Mouse (Mus musculus): Measurements from ENCODE around the gene Bag5.
A peak's percentile ranks its signal among the peaks of the same experiment; 100 is the strongest.
"Not testable (repeated sequence)": the region's sequence is repeated elsewhere in the genome, so short reads cannot be mapped to it uniquely, and the experiment has no call there.

The Bag5 gene

DNA sequence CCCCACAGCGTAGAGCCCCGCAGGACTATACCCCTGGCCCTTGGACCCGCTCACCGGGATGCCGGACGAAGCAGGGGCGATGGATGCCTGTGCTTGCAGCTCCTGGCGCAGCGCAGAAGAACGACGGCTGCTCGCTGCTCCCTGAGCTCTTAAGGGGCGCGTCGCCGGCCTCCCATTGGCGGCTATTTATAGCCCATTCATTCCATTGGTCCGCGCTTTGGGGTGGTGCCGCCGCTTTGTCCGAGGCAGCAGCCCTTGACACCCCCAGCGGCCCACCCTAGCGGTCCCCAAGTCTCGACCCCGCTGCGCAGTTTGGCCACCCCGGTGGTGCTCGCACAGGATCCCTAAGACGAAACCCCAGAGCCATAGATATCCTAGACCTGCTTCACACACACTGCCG, 40.9 kb downstream of the Bag5 start, which contains the start of gene Ckb:
Ckb (minus strand) TSS at position 163 of the 400 bp plus-strand sequence.
- peak; percentile 33 to 51 for DNase-seq

DNA sequence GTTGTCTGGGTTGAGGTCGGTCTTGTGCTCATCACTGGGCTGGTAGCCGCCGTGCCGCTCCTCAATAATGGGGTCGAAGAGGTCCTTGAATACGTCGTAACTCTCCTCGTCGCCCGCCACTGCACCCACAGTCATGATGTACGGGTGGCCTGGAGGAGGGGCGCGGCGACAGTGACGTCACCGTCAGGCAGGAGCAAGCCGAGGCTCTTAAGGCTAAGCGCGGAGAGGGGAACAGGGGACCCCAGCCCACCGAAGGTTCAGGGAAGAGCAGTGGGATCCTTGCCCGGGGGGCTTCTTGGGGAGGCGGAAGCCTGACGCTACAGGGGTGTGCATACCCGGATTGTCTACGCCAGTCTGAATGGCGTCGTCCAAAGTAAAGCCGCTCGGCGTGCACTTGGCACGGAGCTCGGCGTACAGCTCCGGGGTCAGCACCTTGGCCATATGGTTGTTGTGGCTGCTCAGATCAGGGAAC, 41.6 kb downstream of the Bag5 start:
- peak; percentile 64 to 70 for DNase-seq

DNA sequence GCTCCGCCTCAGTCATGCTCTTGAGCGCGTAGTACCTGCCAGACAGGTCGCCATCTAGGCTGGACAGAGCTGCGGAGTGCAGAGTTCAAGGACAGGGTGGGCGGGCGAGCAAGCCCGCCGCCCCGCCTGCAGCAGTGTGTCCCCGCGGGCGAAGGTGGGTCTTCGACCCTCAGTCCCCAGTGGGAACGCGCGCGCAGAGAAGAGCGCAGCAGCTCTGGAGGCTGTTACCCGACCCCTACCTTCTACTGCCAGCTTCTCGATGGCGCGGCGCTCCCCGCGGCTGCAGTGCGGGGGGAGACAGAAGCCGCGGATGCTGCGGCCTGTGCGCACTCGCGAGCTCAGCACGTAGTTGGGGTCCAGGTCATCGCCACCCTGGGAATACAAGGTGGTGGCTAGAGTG, 42.1 kb downstream of the Bag5 start:
- no peak for DNase-seq

DNA sequence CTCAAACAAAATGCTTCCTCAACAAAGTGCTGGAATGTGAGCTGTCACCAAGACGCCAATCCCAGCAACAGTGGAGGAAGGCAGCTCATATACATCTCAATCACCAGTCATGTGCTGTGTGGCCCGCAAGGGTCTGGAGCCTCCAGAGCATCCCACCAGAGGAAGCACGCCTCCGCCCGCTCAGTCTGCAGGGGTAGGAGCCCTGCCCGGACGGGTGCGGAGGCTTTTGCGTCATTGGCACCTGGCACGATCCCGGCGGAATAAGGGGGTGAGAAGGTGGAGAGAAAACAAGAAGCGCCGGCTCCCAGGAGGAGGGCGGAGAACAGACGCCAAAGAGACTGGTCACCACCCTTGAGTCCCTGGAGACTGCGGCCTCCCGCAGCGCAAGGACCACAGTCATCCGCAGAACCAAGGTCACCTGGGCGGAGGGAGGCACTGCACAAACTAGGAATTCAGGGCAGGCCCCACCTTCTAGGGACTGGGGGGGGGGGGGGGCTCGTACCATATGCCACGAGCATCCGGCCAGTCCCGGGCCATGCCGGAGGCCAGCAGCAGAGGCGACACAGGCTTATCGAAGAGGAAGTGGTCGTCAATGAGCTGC, 42.6 kb downstream of the Bag5 start:
- no peak for DNase-seq

DNA sequence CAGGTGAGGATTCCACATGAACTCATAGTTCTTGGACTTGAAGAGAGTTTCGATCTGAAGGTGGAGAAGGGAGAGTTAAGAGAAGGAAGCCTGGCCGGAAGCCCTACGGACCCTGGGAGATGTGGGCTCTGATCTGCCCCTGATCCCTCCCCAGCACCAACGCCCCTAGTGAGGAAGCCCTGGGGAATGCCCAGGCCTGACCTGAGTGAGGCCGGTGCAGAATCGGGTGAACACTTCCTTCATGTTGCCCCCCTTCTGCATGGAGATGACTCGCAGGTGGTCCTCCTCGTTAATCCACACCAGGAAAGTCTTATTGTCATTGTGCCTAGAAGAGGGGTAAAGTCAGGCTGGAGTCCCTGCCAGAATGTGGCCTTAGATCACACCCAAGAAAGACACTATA, 43.1 kb downstream of the Bag5 start:
- DNase-seq, result no peak

DNA sequence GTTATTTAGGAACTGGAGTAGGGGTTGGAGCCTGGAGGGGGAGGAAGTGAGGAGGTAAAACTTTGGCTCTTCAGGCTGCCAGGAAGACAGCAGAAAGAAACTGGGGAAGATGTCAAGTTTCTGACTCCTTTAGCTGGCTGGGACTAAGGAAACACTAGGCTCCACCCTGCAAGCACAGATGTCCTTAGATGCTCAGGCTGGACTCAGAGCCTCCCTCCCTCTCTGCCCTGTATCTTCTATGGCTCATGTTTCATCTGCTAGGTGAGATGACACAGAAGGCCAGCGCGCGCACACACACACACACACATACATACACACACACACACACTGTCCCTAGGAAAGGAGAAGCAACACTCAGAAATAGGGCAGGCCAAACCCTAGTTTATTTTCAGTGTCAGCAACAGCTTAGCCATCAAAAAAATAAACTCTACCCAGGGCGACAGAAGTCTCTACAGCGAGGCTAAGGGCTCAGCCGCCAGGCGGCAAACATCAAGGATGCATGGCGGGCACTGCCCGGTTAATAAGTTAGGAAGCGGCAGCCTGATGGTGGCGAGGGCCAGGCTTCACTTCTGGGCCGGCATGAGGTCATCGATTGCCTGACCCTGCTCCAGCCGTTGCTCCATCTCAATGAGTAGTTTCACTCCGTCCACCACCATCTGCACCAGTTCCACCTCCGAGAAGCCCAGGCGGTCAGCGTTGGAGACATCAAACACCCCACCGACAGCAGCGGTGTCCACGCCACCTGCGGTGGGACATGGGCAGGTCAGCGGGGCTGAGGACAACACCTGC, 43.9 kb downstream of the Bag5 start:
- DNase-seq, result no peak

DNA sequence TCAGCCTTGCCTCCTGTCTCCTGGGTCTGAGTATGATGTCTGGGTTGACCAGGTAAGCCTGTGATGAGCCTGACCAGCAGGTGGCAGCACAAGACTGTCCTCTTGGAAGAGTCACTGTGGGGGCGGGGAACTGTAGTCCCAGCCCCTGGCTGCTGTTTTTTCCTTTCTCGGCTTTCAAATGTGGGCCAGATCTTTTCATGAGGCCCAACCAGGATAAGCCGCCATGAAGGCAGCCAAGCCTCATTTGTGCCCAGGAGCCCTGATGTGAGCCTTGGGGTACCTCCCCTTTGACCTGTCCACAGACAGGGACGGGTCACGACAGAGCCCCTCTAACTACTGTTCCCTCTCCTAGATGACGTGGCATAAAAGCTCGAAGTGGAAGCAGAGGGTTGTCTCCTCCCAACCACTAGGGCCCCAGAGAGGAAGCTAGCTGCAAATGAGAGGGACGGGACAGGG, 44.6 kb downstream of the Bag5 start:
- peak; percentile 91 to 96 for DNase-seq

DNA sequence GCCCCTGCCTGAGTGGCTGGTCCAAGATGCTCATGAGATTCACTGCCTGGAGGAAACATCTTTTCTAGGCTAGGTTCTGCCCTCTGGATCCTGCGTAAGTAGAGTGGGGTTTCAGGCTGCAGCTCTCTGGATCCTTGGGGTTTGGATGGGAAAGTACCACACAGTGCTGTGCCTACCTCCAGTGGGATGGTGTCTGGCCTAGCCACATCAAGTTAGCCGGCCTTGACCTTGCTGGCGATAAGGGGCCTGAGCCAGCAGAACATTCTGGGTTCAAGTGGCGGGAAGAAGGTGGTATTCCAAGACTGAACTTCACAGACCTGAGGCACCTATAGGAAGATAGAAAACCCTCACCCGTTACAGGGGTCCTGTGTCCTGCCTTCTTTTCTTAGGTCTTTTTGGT, 45.6 kb downstream of the Bag5 start:
- DNase-seq, result no peak

DNA sequence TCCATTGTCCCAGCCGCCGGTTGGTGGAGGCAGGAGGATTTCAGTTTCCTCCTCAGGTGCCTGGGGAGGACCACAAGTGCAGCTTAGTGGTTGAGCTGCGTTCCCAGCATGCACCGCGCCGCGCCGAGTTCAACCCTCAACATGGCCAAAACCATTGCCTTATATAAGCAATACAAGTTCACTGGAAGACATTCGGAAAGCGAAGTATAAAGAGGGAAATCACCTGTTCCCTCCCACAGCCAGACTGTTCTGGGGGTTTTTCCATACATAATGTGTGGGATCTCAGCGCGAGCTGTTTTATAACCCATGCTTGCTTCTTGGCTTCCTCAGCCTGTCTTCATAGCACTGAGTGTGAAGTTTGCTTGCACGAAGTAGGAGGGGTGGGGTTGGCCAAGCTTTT, 46.7 kb downstream of the Bag5 start:
- DNase-seq, result no peak

DNA sequence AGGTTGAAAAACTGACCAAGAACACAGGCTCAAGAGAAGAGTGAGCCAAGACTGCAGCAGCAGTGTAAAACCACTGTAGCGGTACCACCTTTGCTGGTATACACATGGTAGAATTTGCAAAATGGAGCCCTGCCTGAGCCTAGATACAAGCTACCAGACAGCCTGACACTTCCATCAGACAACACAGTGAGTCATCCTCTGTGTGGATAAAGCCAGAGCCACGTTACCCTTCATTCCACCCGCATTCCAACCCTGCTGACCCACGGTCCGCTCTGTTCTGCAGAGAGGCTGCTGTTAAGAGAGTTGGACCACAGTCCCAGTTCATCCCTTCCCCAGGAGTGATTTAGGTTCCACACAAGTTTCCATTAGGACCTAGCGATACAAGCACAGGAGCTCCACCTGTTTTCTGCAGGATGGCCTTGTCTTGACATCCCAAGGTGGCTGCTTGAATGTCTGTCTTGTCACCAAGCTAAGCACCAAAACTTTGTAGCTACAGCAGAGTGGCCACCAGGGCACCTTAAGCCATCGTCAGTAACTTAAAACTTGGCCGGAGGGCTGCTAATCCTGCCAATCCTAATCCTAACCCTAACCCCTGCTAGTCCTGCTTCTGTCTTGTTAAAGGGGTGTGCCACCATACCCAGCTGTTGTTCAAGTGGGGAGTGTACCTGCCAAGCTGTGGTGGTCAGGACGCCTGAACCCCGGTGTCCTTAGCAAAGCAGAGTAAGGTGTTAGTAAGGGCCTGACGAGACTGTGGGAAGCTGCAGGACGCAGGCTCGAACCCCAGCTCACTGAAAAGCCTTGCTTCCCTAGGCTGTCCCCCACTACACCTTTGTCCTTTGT, 47.8 kb downstream of the Bag5 start:
- no peak for DNase-seq

DNA sequence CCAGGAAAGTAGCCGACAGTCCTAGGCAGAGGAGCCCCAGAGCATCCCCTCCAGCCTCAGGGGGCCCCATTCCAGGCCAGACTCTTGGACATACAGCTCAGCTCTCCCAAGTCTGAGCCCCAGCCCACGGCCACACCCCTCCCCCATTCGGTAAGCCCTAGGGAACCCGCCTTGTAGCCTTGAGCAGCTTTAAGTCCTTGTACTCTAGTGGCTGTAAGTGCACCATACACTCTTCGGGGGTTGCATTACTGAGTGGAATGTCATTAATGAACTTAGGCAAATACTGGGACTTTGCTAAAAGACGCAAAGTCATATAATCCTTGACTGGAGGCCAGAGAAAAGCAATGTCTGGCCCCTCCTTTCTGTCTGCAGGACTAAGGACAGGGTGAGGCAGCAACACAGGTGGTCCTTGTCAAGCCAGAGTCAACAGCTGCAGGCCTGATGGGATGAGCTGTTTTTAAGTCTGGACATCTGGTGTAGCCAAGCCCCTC, 48.9 kb downstream of the Bag5 start:
- DNase-seq, result no peak

DNA sequence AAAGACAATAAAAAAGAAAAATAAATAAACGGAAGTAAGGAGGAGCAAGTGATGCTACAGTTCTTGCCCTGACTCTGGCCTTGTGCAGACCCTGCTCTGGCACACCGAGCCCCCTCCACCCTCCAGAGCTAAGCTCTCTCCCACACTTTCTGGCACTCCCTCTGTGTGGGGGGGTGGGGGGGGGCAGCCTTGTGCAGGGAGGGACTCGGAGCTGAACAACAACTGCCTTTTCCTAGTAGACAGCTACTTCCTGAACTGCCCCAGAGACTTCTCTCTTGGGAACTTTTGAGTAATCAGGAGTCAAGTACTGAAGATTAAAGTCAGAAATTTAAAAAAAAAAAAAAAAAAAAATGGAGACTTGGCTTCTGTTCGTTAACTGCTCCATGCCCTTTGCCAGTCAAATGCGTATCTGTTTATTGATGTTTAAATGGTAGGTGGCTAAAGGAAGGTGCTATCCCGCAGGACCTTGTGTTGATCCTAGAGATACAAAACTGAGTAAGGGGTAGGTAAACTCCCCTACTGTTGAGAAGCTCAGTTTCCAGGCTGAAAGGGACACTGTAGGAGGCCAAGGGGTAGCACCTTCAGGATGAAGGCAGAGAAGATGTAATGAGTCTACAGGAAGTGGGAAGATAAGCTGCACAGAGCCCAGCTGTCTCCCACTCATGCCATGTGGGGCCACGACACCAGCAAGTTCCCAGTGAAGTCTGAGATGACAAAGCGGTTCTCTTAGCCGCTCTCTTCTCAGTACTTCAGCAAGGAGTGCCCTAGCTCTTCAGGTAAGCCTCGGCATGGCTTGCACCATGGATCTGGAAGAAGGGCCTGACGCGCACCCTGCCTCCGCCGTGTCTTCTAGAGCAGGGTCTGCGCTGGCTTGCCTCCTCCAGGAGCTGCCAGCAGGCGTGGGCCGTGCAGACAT, 49.6 kb downstream of the Bag5 start:
- no peak for DNase-seq

DNA sequence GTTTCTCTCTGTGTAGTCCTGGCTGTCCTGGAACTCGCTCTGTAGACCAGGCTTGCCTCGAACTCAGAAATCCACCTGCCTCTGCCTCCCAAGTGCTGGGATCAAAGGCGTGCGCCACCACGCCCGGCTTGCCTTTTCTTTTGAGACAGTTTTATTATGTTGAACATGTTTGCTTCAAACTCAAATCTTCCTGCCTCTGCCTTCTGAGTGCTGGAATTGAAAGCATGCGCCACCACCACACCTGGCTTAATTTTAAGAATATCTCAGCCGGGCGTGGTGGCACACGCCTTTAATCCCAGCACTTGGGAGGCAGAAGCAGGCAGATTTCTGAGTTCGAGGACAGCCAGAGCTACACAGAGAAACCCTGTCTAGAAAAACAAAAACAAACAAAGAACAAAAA, 51.5 kb downstream of the Bag5 start:
- not testable (repeated sequence) for DNase-seq

DNA sequence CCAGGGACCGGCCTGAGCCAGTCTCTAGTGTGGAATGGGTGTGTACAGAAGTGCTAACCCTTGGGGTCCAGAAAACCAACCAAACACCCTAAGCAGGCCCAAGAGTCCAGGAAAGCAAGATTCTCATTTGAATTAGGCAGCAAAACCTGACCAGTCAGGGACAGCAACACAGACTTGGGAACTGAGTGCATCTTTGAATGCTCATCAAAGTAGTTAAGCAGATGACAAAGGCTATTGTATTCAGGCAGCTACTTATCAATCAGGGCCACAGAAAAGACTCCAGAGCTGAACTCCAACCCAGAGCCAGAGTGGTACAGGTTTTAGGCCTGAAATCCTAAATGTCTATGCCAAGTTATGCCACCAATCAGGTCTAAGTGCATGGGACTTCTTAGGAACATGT, 52.4 kb downstream of the Bag5 start:
- no peak for DNase-seq
